Mouse (Mus musculus): Measurements from ENCODE around the gene Gmip. TPM values are rescaled to one million over a fixed set of nuclear protein-coding genes. Genes with fewer than 3 reads are reported as not detected.

The Gmip gene
- polyA plus RNA-seq (2012; rRNA removed): 42.7 and 45.1 TPM in 2 replicates

DNA sequence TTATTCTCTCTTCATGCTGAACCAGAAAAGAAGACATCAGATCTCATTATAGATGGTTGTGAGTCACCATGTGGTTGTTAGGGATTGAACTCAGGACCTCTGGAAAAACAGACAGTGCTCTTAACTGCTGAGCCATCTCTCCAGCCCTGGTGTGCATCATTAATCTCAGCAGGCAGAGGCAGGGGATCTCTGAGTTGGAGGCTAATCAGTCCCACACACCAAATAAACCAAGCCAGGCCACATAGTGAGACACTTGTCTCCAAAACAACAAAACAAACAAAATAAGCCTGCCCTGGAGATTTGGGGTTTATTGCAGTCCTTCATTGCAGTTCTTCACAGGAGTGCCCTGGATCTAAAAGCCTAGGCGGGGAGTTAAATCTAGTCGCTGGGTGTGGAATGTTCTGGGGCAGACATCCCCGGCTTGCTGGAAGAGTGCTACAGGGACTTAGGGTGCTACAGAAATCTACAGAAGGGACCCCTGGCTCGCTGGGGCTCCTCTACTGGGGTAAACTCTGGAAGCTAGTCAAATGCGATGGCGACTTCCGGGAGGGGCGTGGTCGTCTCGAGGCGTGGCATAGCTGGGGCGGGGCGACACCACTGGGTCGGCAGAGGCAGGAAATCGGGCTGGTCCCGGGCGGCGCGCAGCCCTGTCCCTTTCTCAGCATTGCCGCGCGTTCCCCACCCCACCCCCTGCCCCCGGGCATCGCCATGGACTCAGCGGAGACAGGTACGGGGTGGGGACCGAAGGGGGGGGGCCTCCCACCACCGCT, at the start of gene Gmip:
Gmip (plus strand) TSS at position 586 of the 770 bp plus-strand sequence.
- peak; percentile 77 for DNase-seq
- Histone ChIP-seq H3K4me3 (replicated peaks; ENCODE audit: extremely low read depth, low read depth, low read length) (peak within 1 kb of the TSS; percentile 87), H3K4me1 (ENCODE audit: control insufficient read depth, insufficient read depth, low read length) (peaks cover 7% of the 10 kb centered on the region)
- 6% methylated on average over 28 of the region's 28 CpGs for WGBS
- peak; percentile 45; the same call in 1 of the 2 replicates for TF ChIP-seq POLR2A (IDR thresholded peaks at IDR 0.05; ENCODE audit: borderline replicate concordance, extremely low read depth, low read depth, low read length)
- TF ChIP-seq CTCF (IDR thresholded peaks at IDR 0.05; ENCODE audit: insufficient read depth, low read length): no peak

- WGBS: 97% methylated on average over 4 of the region's 4 CpGs
- Histone ChIP-seq H3K4me3 (replicated peaks; ENCODE audit: extremely low read depth, low read depth, low read length) (no peak overlapping the region), H3K4me1 (ENCODE audit: control insufficient read depth, insufficient read depth, low read length) (no peaks in the 10 kb centered on the region)
- no peak for TF ChIP-seq CTCF (IDR thresholded peaks at IDR 0.05; ENCODE audit: insufficient read depth, low read length)
- no peak for TF ChIP-seq POLR2A (IDR thresholded peaks at IDR 0.05; ENCODE audit: borderline replicate concordance, extremely low read depth, low read depth, low read length)
- DNase-seq: no peak
Measured at GRCm38 (mm10) chr8:69761814-69762445, 46.5 kb upstream of the Gmip start.

GRCm38 (mm10) chr8:69771221-69771620, 37.3 kb upstream of the Gmip start:
- WGBS: 75% methylated on average over 9 of the region's 9 CpGs
- Histone ChIP-seq H3K4me1 (ENCODE audit: control insufficient read depth, insufficient read depth, low read length) (peaks cover 4% of the 10 kb centered on the region), H3K4me3 (replicated peaks; ENCODE audit: extremely low read depth, low read depth, low read length) (no peak overlapping the region)
- TF ChIP-seq CTCF (IDR thresholded peaks at IDR 0.05; ENCODE audit: insufficient read depth, low read length) (no peak), POLR2A (IDR thresholded peaks at IDR 0.05; ENCODE audit: borderline replicate concordance, extremely low read depth, low read depth, low read length) (no peak)
- DNase-seq: no peak

- TF ChIP-seq POLR2A (IDR thresholded peaks at IDR 0.05; ENCODE audit: borderline replicate concordance, extremely low read depth, low read depth, low read length) (no peak), CTCF (IDR thresholded peaks at IDR 0.05; ENCODE audit: insufficient read depth, low read length) (no peak)
- H3K4me3 ChIP-seq (replicated peaks; ENCODE audit: extremely low read depth, low read depth, low read length): no peak overlapping the region
- peaks cover 4% of the 10 kb centered on the region for H3K4me1 ChIP-seq (ENCODE audit: control insufficient read depth, insufficient read depth, low read length)
- DNase-seq: no peak
- WGBS: 84% methylated on average over 2 of the region's 2 CpGs
Measured at GRCm38 (mm10) chr8:69772106-69772505, 36.4 kb upstream of the Gmip start.

DNA sequence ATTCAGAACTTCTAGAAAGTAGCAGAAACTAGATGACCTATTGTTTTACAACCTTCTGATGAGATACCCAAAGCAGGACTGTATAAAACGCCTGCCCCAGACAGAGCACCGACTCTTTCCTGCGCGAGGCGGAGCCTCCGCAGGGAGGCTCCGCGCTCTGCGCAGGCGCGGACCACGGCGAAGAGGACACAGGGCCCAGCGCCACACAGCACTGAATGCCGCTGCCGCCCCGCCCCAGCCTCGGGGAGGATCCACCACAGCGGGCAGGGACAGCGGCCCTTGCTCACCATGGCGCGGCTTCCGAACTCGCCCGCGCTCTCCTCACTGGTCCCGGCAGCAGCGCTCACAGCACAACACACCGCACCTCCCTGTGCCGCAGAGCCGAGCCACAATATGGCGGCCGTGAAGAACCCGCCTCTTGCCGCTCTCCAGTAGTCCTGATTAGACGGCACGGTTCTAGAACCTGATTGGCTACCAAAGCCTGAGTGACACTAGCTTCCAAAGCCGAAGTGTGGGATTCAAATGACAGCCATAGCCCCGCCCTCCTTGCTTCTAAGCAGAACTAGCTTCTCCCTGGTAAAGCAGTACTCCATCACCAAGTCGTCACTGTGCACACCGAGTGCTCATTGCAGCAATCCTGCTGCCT, 33.9 kb upstream of the Gmip start, which contains the start of gene Gm20422:
Gm20422 (minus strand) TSS at position 384 of the 646 bp plus-strand sequence.
- under 1% methylated on average over 41 of the region's 41 CpGs for WGBS
- no peak for TF ChIP-seq CTCF (IDR thresholded peaks at IDR 0.05; ENCODE audit: insufficient read depth, low read length)
- TF ChIP-seq POLR2A (IDR thresholded peaks at IDR 0.05; ENCODE audit: borderline replicate concordance, extremely low read depth, low read depth, low read length): peak; percentile 98
- Histone ChIP-seq H3K4me1 (ENCODE audit: control insufficient read depth, insufficient read depth, low read length) (peaks cover 4% of the 10 kb centered on the region), H3K4me3 (replicated peaks; ENCODE audit: extremely low read depth, low read depth, low read length) (peak within 1 kb of the TSS; percentile 93)
- DNase-seq: peak; percentile 88

GRCm38 (mm10) chr8:69775149-69775534, 33.3 kb upstream of the Gmip start:
- Histone ChIP-seq H3K4me3 (replicated peaks; ENCODE audit: extremely low read depth, low read depth, low read length) (no peak overlapping the region), H3K4me1 (ENCODE audit: control insufficient read depth, insufficient read depth, low read length) (peaks cover 4% of the 10 kb centered on the region)
- DNase-seq: no peak
- 45% methylated on average over 2 of the region's 2 CpGs for WGBS
- TF ChIP-seq CTCF (IDR thresholded peaks at IDR 0.05; ENCODE audit: insufficient read depth, low read length) (no peak), POLR2A (IDR thresholded peaks at IDR 0.05; ENCODE audit: borderline replicate concordance, extremely low read depth, low read depth, low read length) (no peak)

- DNase-seq: no peak
- no peak for TF ChIP-seq POLR2A (IDR thresholded peaks at IDR 0.05; ENCODE audit: borderline replicate concordance, extremely low read depth, low read depth, low read length)
- TF ChIP-seq CTCF (IDR thresholded peaks at IDR 0.05; ENCODE audit: insufficient read depth, low read length): no peak
- Histone ChIP-seq H3K4me1 (ENCODE audit: control insufficient read depth, insufficient read depth, low read length) (no peaks in the 10 kb centered on the region; the same call in 1 of the 2 replicates), H3K4me3 (replicated peaks; ENCODE audit: extremely low read depth, low read depth, low read length) (no peak overlapping the region)
- 66% methylated on average over 10 of the region's 12 CpGs for whole genome bisulfite sequencing
Measured at GRCm38 (mm10) chr8:69777111-69777510, 31.4 kb upstream of the Gmip start.

DNA sequence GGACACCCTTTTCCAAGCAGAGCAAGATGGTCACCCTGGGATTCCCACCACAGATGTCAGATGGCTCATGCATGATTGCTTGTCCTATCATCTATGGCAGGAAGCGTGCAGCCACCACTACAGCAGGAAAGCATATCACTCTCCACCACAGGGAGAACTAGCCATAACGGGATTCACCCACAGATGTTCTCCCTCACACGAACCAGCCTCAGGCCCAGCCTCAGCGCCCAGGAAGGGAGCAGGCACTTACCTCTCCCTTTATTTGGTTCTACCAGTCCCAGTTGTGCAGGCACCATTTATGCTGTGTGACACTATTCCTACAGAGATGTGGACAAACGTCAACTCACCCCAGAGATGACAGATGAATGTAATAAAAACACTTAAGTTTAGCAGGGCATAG, 19.4 kb upstream of the Gmip start:
- whole genome bisulfite sequencing: 89% methylated on average over 5 of the region's 5 CpGs
- H3K4me3 ChIP-seq (replicated peaks; ENCODE audit: extremely low read depth, low read depth, low read length): no peak overlapping the region
- TF ChIP-seq POLR2A (IDR thresholded peaks at IDR 0.05; ENCODE audit: borderline replicate concordance, extremely low read depth, low read depth, low read length): no peak
- no peak for TF ChIP-seq CTCF (IDR thresholded peaks at IDR 0.05; ENCODE audit: insufficient read depth, low read length)
- DNase-seq: peak; percentile 2
- peaks cover 3% of the 10 kb centered on the region; the same call in 1 of the 2 replicates for H3K4me1 ChIP-seq (ENCODE audit: control insufficient read depth, insufficient read depth, low read length)

GRCm38 (mm10) chr8:69789731-69790130, 18.7 kb upstream of the Gmip start:
- WGBS: 62% methylated on average over 5 of the region's 5 CpGs
- TF ChIP-seq CTCF (IDR thresholded peaks at IDR 0.05; ENCODE audit: insufficient read depth, low read length): no peak
- TF ChIP-seq POLR2A (IDR thresholded peaks at IDR 0.05; ENCODE audit: borderline replicate concordance, extremely low read depth, low read depth, low read length): no peak
- DNase-seq: peak; percentile 2
- no peak overlapping the region for H3K4me3 ChIP-seq (replicated peaks; ENCODE audit: extremely low read depth, low read depth, low read length)
- H3K4me1 ChIP-seq (ENCODE audit: control insufficient read depth, insufficient read depth, low read length): peaks cover 3% of the 10 kb centered on the region; the same call in 1 of the 2 replicates
